Mouse (Mus musculus) liver, adult 2 months (tissue): ENCODE data around the gene Whamm. TPM values are rescaled to one million over a fixed set of nuclear protein-coding genes. Genes with fewer than 3 reads are reported as not detected.

ENCODE experiments used
- DNase-seq: peaks from one replicate; pipeline ENCODE4 v3.0.0-alpha.2; 2011; ENCODE audit warnings: low read depth, low spot score; ENCODE audit errors: extremely low read depth
- H3K27ac ChIP-seq: fragments of 200-500 bp; replicated peaks from 2 replicates; pipeline ENCODE4 v1.5.1; 2012; ENCODE audit warnings: low read depth, mild to moderate bottlenecking, control low read depth, inconsistent platforms, low read length; ENCODE audit not compliant: insufficient read depth
- H3K27me3 ChIP-seq: fragments of 200-500 bp; 2 replicates; pipeline ENCODE4 v1.6.1; 2012; ENCODE audit warnings: mild to moderate bottlenecking, moderate library complexity, low read length, inconsistent platforms; ENCODE audit not compliant: control insufficient read depth, insufficient read depth
- H3K36me3 ChIP-seq: fragments of 200-500 bp; 2 replicates; pipeline ENCODE4 v1.6.1; 2012; ENCODE audit warnings: low read length, inconsistent platforms; ENCODE audit not compliant: control insufficient read depth, insufficient read depth
- H3K4me1 ChIP-seq: fragments of 200-500 bp; 2 replicates; pipeline ENCODE4 v1.6.1; 2011; ENCODE audit warnings: low read length; ENCODE audit not compliant: control insufficient read depth, insufficient read depth
- H3K4me3 ChIP-seq: fragments of 200-500 bp; 2 replicates; pipeline ENCODE4 v1.5.1; 2011; ENCODE audit warnings: low read depth, mild to moderate bottlenecking, control low read depth, low read length, moderate library complexity; ENCODE audit not compliant: insufficient read depth
- H3K79me2 ChIP-seq: fragments of 200-500 bp; 2 replicates; pipeline ENCODE4 v1.6.1; 2012; ENCODE audit warnings: inconsistent platforms, mild to moderate bottlenecking, low read length, moderate library complexity; ENCODE audit not compliant: control insufficient read depth, insufficient read depth
- H3K9ac ChIP-seq: fragments of 200-500 bp; 2 replicates; pipeline ENCODE4 v1.6.1; 2012; ENCODE audit warnings: low read depth, mild to moderate bottlenecking, control low read depth, inconsistent platforms, low read length
- CTCF ChIP-seq: fragments of 200-500 bp; IDR thresholded peaks from 2 replicates; pipeline ENCODE4 v1.5.1; 2011; ENCODE audit warnings: low read depth, low read length, control low read depth
- POLR2A ChIP-seq: fragments of 200-500 bp; IDR thresholded peaks from 2 replicates; pipeline ENCODE4 v1.6.1; 2011; ENCODE audit warnings: low read length, control low read depth; ENCODE audit not compliant: insufficient read depth; ENCODE audit errors: extremely low read depth
- WGBS: fragments of 180-500 bp; shearing (Covaris S2); methylation state at CpG from one replicate; pipeline ENCODE4 v1.1.7; 2018; 5-methylcytosine and 5-hydroxymethylcytosine counted together
- polyA plus RNA-seq: library from polyadenylated mRNA; depleted of rRNA; stranded (reverse); fragments of >200 nt; gene quantifications from 2 replicates; pipeline ENCODE4 v1.2.3, GENCODE M21; 2012; rRNA removed
- total RNA-seq: library from RNA; depleted of rRNA; stranded (reverse); fragments of >200 nt; gene quantifications from 2 replicates; pipeline ENCODE4 v1.2.3, GENCODE M21; 2014; rRNA removed

The Whamm gene
- total and polyA plus RNA-seq, 2 experiments: 20.7 to 44.6 TPM

GRCm38 (mm10) chr7:81623767-81624166, 52.7 kb downstream of the Whamm start:
- TF ChIP-seq POLR2A: no peak
- TF ChIP-seq CTCF: no peak
- Histone ChIP-seq H3K27me3 (no peaks in the 10 kb centered on the region), H3K4me1 (no peaks in the 10 kb centered on the region), H3K9ac (no peak overlapping the region), H3K4me3 (no peak overlapping the region), H3K36me3 (no peaks in the 10 kb centered on the region), H3K79me2 (no peaks in the 10 kb centered on the region), H3K27ac (no peak overlapping the region)
- 80% methylated on average over 6 of the region's 6 CpGs for WGBS
- peak; percentile 20 for DNase-seq

GRCm38 (mm10) chr7:81626460-81626859, 55.4 kb downstream of the Whamm start:
- Histone ChIP-seq H3K79me2 (no peaks in the 10 kb centered on the region), H3K4me1 (no peaks in the 10 kb centered on the region), H3K4me3 (no peak overlapping the region), H3K27me3 (no peaks in the 10 kb centered on the region), H3K27ac (no peak overlapping the region), H3K9ac (no peak overlapping the region), H3K36me3 (no peaks in the 10 kb centered on the region)
- WGBS: 86% methylated on average over 2 of the region's 2 CpGs
- TF ChIP-seq POLR2A (no peak), CTCF (peak; percentile 44; the same call in 1 of the 2 replicates)
- DNase-seq: no peak

DNA sequence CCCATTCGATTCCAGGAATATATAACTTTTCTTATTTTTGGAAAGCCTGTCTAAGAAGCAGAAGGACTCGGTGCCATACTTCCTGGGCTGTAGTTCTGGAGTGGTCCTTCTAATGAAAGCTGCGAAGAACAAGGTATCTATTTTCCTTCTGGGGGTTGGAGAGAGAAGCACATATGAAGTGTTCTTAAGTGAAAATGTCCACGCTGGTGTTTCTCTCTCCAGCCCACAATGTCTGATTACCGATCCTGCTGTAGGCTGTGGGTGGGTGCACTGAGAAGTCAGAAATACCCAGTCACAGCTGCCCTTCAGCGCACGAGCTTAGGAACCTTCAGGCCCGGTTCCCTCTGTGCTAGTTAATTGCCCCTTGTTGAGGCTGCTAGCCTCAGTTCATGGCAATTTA, 60.2 kb downstream of the Whamm start:
- Histone ChIP-seq H3K4me3 (no peak overlapping the region), H3K36me3 (peaks cover 3% of the 10 kb centered on the region; the same call in 1 of the 2 replicates), H3K4me1 (no peaks in the 10 kb centered on the region), H3K27me3 (no peaks in the 10 kb centered on the region), H3K9ac (no peak overlapping the region), H3K27ac (no peak overlapping the region), H3K79me2 (no peaks in the 10 kb centered on the region)
- TF ChIP-seq POLR2A: no peak
- TF ChIP-seq CTCF: no peak
- 96% methylated on average over 8 of the region's 8 CpGs for WGBS
- DNase-seq: no peak

DNA sequence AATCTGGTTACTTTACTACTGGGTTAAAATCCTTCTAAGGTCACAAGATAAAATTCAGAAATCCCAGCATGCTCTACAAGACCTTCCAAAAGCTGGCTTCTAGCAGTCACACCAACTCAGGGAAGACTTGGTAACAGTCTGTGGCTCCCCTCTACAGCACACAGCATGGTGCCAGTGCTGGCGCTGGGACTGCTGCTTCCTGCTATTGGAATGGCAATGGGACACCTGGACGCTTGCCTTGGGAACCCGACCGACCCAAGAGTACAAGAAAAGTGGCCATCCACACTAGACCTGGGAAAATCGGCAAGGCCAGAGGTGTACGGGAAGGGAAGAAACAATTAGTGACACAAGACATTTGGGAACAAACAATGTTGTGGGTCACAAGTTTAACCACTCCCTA, 61.5 kb downstream of the Whamm start:
- 88% methylated on average over 6 of the region's 6 CpGs for WGBS
- Histone ChIP-seq H3K4me1 (no peaks in the 10 kb centered on the region), H3K9ac (no peak overlapping the region), H3K79me2 (no peaks in the 10 kb centered on the region), H3K27ac (no peak overlapping the region), H3K36me3 (peaks cover 7% of the 10 kb centered on the region; the same call in 1 of the 2 replicates), H3K4me3 (no peak overlapping the region), H3K27me3 (no peaks in the 10 kb centered on the region)
- no peak for DNase-seq
- TF ChIP-seq POLR2A: no peak
- TF ChIP-seq CTCF: no peak

DNA sequence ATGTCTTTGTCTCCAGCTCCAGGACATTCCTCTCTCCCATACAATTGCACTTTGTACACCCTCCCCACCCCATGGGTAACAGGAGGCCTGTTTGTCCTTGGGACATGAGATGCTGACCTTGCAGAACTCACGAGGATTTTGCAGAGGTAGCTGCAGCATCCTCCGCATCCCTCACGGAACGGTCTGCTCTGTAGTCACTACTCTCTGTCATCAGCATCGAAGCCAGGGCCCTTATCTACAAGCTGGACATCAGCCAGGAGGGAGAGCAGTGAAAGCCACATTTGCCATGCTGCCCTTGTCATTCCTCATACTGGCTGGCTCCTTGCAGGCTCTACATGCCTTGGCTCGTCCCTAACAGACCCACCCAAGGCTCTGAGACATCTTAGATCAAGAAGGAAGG, 70.0 kb downstream of the Whamm start:
- peaks cover 5% of the 10 kb centered on the region; the same call in 1 of the 2 replicates for H3K36me3 ChIP-seq
- DNase-seq: peak; percentile 7

DNA sequence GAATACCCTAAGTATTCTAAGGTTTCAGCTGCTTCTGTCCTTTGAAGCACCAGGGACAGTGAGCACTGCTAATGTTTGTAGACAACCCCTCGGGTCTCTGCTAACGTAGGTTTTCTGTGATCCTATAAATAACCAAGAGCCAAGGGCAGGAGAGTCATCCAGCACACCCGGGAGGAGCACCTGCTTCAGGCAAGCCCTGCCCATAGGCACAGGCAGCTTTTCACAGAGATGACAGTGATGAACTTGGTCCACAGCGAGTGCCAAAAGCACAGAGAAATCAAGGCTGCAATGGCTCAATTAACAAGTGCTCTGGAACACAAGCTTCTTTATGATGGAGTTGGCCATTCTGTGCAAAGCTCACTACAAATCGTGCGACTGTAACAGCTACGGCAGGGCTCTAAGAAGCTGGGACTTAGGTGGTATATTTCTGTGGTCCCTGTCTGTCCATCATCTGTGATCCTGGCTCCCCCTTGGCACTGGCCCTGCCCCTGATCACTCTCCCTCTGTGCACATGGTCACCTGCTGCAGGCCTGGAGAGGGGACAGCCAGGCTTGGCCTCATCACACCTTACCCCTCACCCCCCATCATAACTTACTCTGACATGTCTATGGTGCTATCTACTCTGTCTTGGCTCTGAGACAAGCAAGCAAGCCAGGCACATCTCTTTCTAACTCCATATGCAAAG, 73.6 kb downstream of the Whamm start:
- TF ChIP-seq POLR2A (no peak), CTCF (no peak)
- no peak overlapping the region for H3K9ac ChIP-seq
- no peaks in the 10 kb centered on the region for H3K4me1 ChIP-seq
- H3K4me3 ChIP-seq: no peak overlapping the region
- H3K27me3 ChIP-seq: no peaks in the 10 kb centered on the region
- 83% methylated on average over 7 of the region's 7 CpGs for WGBS
- H3K27ac ChIP-seq: no peak overlapping the region
- peaks cover 9% of the 10 kb centered on the region; the same call in 1 of the 2 replicates for H3K79me2 ChIP-seq
- H3K36me3 ChIP-seq: peaks cover 4% of the 10 kb centered on the region
- DNase-seq: no peak

More for the DNA sequence above, 70.0 kb downstream of the Whamm start:
- Histone ChIP-seq H3K9ac (no peak overlapping the region), H3K4me1 (no peaks in the 10 kb centered on the region), H3K4me3 (no peak overlapping the region), H3K79me2 (peaks cover 9% of the 10 kb centered on the region; the same call in 1 of the 2 replicates), H3K27ac (no peak overlapping the region), H3K27me3 (no peaks in the 10 kb centered on the region)
- 55% methylated on average over 6 of the region's 6 CpGs for WGBS
- TF ChIP-seq CTCF (no peak), POLR2A (no peak)

Other genes with a start within 250 kb of the Whamm start
- 661 and 745 TPM in 2 replicates for gene Rps17, start 226.0 kb upstream of the Whamm start, total RNA-seq
- gene Rps17, start 226.0 kb upstream of the Whamm start, polyA plus RNA-seq: 501 and 572 TPM in 2 replicates
- 4.3 and 7.0 TPM in 2 replicates for gene Cpeb1, start 115.8 kb upstream of the Whamm start, total RNA-seq
- 2.0 and 4.3 TPM in 2 replicates for gene Cpeb1, start 115.8 kb upstream of the Whamm start, polyA plus RNA-seq
- gene Ap3b2, start 77.3 kb upstream of the Whamm start, total RNA-seq: 0.07 TPM in 1 of 2 replicates, not detected in the other
- gene Ap3b2, start 77.3 kb upstream of the Whamm start, polyA plus RNA-seq: not detected in 2 replicates
- not detected in 2 replicates for gene BC048679, start 73.0 kb upstream of the Whamm start, total RNA-seq
- gene BC048679, start 73.0 kb upstream of the Whamm start, polyA plus RNA-seq: not detected in 2 replicates
- 0.13 and 0.28 TPM in 2 replicates for gene Fsd2, start 4.3 kb upstream of the Whamm start, total RNA-seq
- gene Fsd2, start 4.3 kb upstream of the Whamm start, polyA plus RNA-seq: 0.04 TPM in 2 replicates
- gene Homer2, start 136.3 kb downstream of the Whamm start, total RNA-seq: 30.9 and 32.2 TPM in 2 replicates
- gene Homer2, start 136.3 kb downstream of the Whamm start, polyA plus RNA-seq: 18.4 and 24.6 TPM in 2 replicates
- 39.8 and 50.9 TPM in 2 replicates for gene Ramac, start 191.7 kb downstream of the Whamm start, total RNA-seq
- 9.1 and 10.3 TPM in 2 replicates for gene Ramac, start 191.7 kb downstream of the Whamm start, polyA plus RNA-seq
- 27.8 and 36.3 TPM in 2 replicates for gene 3110040N11Rik, start 218.2 kb downstream of the Whamm start, total RNA-seq
- 23.0 and 26.4 TPM in 2 replicates for gene 3110040N11Rik, start 218.2 kb downstream of the Whamm start, polyA plus RNA-seq